Mouse (Mus musculus) lung, postnatal 0 days (tissue): ENCODE data around the gene Hepacam2.

Experiments
- CTCF ChIP-seq: IDR thresholded peaks from 2 replicates; pipeline ENCODE4 v1.5.1; 2016; ENCODE audit warnings: antibody characterized with exemption, mild to moderate bottlenecking
- EP300 ChIP-seq: IDR thresholded peaks from 2 replicates; pipeline ENCODE4 v1.6.1; 2016; ENCODE audit warnings: antibody characterized with exemption, mild to moderate bottlenecking, control low read depth

- no peak for TF ChIP-seq CTCF
- no peak for TF ChIP-seq EP300
These were observed 71.1 kb downstream of the Hepacam2 start for GRCm38 (mm10) chr6:3427047-3427446.
